Mouse (Mus musculus): ENCODE measurements at regions not wholly inside any gene's neighbourhood (a gene's known extent, or its start where the extent isn't known, plus 50 kb on each side); places are given as distances from the start of the nearest gene placed in this dataset.
"Not testable (repeated sequence)": the region's sequence is repeated elsewhere in the genome, so short reads cannot be mapped to it uniquely, and the experiment has no call there.

DNA sequence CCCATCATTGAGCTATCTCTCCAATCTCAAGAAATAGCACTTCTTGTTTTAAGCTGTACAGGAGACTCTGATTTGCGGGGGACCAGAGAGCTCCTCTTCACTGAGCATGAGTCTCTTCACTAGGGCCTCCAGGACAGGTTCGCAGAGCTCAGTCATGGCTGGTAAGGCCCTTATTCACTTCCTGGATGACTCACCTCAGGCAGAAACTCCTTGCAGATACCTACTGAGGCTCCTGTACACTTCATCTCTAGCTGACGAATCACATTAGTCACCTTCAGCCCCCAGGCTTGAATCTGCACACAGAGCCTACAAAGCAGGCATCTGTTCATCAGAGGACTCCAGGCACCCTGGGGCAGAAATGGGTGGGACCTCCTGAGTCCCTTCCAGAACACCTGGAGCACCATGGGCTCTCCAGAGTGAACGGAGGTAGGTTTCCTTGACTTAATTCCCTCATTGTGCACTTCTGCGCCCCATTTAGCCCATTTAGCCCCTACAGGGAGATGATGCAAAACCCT is 172.8 kb downstream of the Wdr11 start:
- H3K9me3 ChIP-seq (ENCODE audit: control insufficient read depth, low read length), result no peaks in the 10 kb centered on the region
- H3K4me3 ChIP-seq (ENCODE audit: low read depth, low read length), result no peak overlapping the region
- DNase-seq (ENCODE audit: low spot score), result no peak
- H3K9ac ChIP-seq (ENCODE audit: low read depth, low read length), result no peak overlapping the region
- no peak overlapping the region for H3K4me2 ChIP-seq (replicated peaks; ENCODE audit: low read depth, low read length)
- no peaks in the 10 kb centered on the region for H3K36me3 ChIP-seq (ENCODE audit: control insufficient read depth, insufficient read depth, low read length)
- 85% methylated on average over 5 of the region's 5 CpGs for WGBS
- H3K27me3 ChIP-seq (ENCODE audit: control insufficient read depth, insufficient read depth, low read length), result no peaks in the 10 kb centered on the region
- no peak for ATAC-seq (ENCODE audit: low FRiP score)
- H3K27ac ChIP-seq (ENCODE audit: low read depth, low read length), result no peak overlapping the region
- H3K4me1 ChIP-seq (replicated peaks; ENCODE audit: control insufficient read depth, insufficient read depth, low read length), result no peaks in the 10 kb centered on the region

DNA sequence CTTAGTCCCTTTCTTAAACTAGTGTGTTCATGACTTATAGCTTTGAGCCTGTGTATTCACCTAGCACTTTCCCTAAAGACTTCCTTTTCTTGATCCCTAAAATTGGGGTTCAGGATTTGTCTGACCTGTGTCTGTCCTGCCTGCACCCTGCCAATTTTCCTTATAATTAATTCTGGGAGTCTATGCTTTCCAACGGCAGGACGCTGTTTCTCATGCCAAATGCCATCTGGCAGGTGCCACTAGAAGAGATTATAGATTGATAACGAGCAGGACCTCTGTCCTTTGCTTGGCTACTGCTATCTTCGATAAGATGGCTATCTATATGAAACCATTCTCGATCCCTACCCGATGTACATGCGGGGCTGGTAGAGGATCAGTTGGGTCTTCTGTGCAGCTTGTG is 174.0 kb downstream of the Wdr11 start:
- H3K27me3 ChIP-seq (ENCODE audit: control insufficient read depth, insufficient read depth, low read length), result no peaks in the 10 kb centered on the region
- H3K4me1 ChIP-seq (replicated peaks; ENCODE audit: control insufficient read depth, insufficient read depth, low read length), result no peaks in the 10 kb centered on the region
- H3K4me3 ChIP-seq (ENCODE audit: low read depth, low read length), result no peak overlapping the region
- no peak overlapping the region for H3K4me2 ChIP-seq (replicated peaks; ENCODE audit: low read depth, low read length)
- WGBS, result 94% methylated on average over 7 of the region's 7 CpGs
- H3K36me3 ChIP-seq (ENCODE audit: control insufficient read depth, insufficient read depth, low read length), result no peaks in the 10 kb centered on the region
- no peak overlapping the region for H3K27ac ChIP-seq (ENCODE audit: low read depth, low read length)
- H3K9me3 ChIP-seq (ENCODE audit: control insufficient read depth, low read length), result no peaks in the 10 kb centered on the region
- ATAC-seq (ENCODE audit: low FRiP score) (no peak), DNase-seq (ENCODE audit: low spot score) (no peak)
- H3K9ac ChIP-seq (ENCODE audit: low read depth, low read length), result no peak overlapping the region

GRCm38 (mm10) chr7:129766087-129766834 is 174.6 kb downstream of the Wdr11 start:
- ATAC-seq (ENCODE audit: low FRiP score) (no peak), DNase-seq (ENCODE audit: low spot score) (no peak)
- H3K4me2 ChIP-seq (replicated peaks; ENCODE audit: low read depth, low read length), result no peak overlapping the region
- H3K9me3 ChIP-seq (ENCODE audit: control insufficient read depth, low read length), result no peaks in the 10 kb centered on the region
- no peaks in the 10 kb centered on the region for H3K4me1 ChIP-seq (replicated peaks; ENCODE audit: control insufficient read depth, insufficient read depth, low read length)
- WGBS, result 71% methylated on average over 6 of the region's 6 CpGs
- no peak overlapping the region for H3K27ac ChIP-seq (ENCODE audit: low read depth, low read length)
- no peaks in the 10 kb centered on the region for H3K36me3 ChIP-seq (ENCODE audit: control insufficient read depth, insufficient read depth, low read length)
- H3K27me3 ChIP-seq (ENCODE audit: control insufficient read depth, insufficient read depth, low read length), result no peaks in the 10 kb centered on the region
- H3K4me3 ChIP-seq (ENCODE audit: low read depth, low read length), result no peak overlapping the region
- no peak overlapping the region for H3K9ac ChIP-seq (ENCODE audit: low read depth, low read length)

DNA sequence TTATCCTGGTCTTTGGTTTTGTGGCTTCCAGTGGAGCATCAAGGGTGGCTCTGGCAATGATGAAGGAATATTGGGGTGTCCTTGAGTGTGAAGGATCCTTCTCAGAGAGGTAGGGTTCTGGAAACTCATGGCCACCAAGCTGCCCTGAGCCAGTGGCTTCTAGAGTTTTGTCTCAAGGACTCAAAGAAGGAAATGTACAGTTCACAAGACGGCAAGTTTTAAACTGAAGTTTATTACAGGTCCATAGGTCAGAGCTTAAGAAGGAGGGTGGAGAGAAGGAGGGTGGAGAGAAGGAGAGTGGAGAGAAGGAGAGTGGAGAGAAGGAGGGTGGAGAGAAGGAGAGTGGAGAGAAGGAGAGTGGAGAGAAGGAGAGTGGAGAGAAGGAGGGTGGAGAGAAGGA is 178.0 kb downstream of the Wdr11 start:
- WGBS, result 86% methylated on average over 1 of the region's 1 CpGs
- not testable (repeated sequence) for H3K4me3 ChIP-seq (ENCODE audit: low read depth, low read length); H3K27me3 ChIP-seq (ENCODE audit: control insufficient read depth, insufficient read depth, low read length); ATAC-seq (ENCODE audit: low FRiP score); H3K36me3 ChIP-seq (ENCODE audit: control insufficient read depth, insufficient read depth, low read length); H3K9ac ChIP-seq (ENCODE audit: low read depth, low read length); H3K4me1 ChIP-seq (replicated peaks; ENCODE audit: control insufficient read depth, insufficient read depth, low read length); H3K27ac ChIP-seq (ENCODE audit: low read depth, low read length); H3K4me2 ChIP-seq (replicated peaks; ENCODE audit: low read depth, low read length); DNase-seq (ENCODE audit: low spot score); H3K9me3 ChIP-seq (ENCODE audit: control insufficient read depth, low read length)

DNA sequence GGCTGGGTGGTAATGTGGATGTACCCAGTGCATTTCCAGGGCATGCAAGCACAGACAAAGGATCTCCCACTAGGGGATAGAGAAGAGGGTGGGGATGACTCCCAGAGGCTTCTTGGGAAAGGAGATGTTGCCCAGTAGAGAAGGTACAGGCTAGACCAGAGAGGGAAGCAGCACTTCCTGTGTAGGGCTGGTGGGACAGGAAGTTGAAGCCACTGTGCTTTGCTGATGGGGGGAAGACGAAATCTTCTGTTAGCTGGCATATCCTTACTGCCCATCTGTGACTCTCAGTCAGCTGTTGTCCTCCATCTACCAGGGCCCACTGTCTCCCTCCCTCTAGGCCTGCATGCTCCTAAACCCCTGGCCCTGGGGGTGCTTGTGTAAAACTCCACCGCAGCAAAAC is 180.2 kb downstream of the Wdr11 start:
- H3K27me3 ChIP-seq (ENCODE audit: control insufficient read depth, insufficient read depth, low read length), result peaks cover 2% of the 10 kb centered on the region; the same call in 1 of the 2 replicates
- no peak overlapping the region for H3K4me2 ChIP-seq (replicated peaks; ENCODE audit: low read depth, low read length)
- H3K9ac ChIP-seq (ENCODE audit: low read depth, low read length), result no peak overlapping the region
- H3K9me3 ChIP-seq (ENCODE audit: control insufficient read depth, low read length), result no peaks in the 10 kb centered on the region
- 73% methylated on average over 2 of the region's 2 CpGs for WGBS
- 0 out of 2 replicates have a peak, but pooled peaks cover 4% of the 10 kb centered on the region for H3K4me1 ChIP-seq (replicated peaks; ENCODE audit: control insufficient read depth, insufficient read depth, low read length)
- no peak for ATAC-seq (ENCODE audit: low FRiP score)
- no peaks in the 10 kb centered on the region for H3K36me3 ChIP-seq (ENCODE audit: control insufficient read depth, insufficient read depth, low read length)
- H3K4me3 ChIP-seq (ENCODE audit: low read depth, low read length), result no peak overlapping the region
- no peak overlapping the region for H3K27ac ChIP-seq (ENCODE audit: low read depth, low read length)
- no peak for DNase-seq (ENCODE audit: low spot score)

DNA sequence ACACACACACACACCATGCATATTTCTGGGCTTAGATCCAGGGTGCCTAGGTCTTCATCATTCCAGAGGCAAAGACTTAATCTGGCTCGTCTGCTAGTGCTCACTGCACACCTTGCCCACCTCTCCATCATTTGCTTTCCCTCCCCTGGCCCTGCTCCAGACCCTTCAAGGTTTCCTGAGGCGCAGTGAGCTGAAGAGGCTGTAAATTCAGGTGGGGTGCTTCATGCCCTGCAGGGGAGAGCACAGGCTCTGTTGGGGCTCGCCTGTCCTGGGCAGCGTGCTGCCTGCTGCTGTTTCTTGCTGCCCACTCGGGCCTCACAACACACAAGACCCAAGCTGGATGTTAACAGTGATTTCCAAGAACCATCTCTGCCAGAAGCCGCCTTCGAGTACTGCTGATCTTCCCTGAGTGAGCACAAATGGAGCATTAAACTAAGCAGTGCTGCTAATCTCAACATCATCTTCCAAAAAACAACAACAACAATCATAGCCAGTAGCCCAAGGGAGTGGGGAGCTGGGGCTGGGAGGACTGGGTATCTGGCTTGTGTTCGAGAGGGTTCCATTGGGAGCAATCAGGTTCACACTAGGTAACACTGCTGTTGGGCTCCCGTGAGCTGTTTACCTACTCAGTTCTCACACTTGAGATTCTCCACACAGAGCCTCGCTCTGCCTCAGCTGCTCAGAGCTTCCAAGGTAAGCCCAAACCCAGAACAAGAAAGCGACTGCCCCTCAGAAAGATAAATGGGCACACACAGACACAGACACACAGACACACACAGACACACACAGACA is 181.1 kb downstream of the Wdr11 start:
- no peak overlapping the region for H3K4me3 ChIP-seq (ENCODE audit: low read depth, low read length)
- H3K27me3 ChIP-seq (ENCODE audit: control insufficient read depth, insufficient read depth, low read length), result peaks cover 2% of the 10 kb centered on the region; the same call in 1 of the 2 replicates
- no peaks in the 10 kb centered on the region for H3K36me3 ChIP-seq (ENCODE audit: control insufficient read depth, insufficient read depth, low read length)
- 80% methylated on average over 11 of the region's 11 CpGs for WGBS
- H3K4me2 ChIP-seq (replicated peaks; ENCODE audit: low read depth, low read length), result no peak overlapping the region
- no peaks in the 10 kb centered on the region for H3K9me3 ChIP-seq (ENCODE audit: control insufficient read depth, low read length)
- H3K9ac ChIP-seq (ENCODE audit: low read depth, low read length), result no peak overlapping the region
- DNase-seq (ENCODE audit: low spot score) (no peak), ATAC-seq (ENCODE audit: low FRiP score) (no peak)
- no peak overlapping the region for H3K27ac ChIP-seq (ENCODE audit: low read depth, low read length)
- 0 out of 2 replicates have a peak, but pooled peaks cover 4% of the 10 kb centered on the region for H3K4me1 ChIP-seq (replicated peaks; ENCODE audit: control insufficient read depth, insufficient read depth, low read length)

- ATAC-seq (ENCODE audit: low FRiP score) (no peak), DNase-seq (ENCODE audit: low spot score) (peak; percentile 39)
- Histone ChIP-seq H3K4me2 (replicated peaks; ENCODE audit: low read depth, low read length) (peak overlapping the region; percentile 4; the same call in 1 of the 2 replicates), H3K27me3 (ENCODE audit: control insufficient read depth, insufficient read depth, low read length) (peaks cover 2% of the 10 kb centered on the region; the same call in 1 of the 2 replicates), H3K9me3 (ENCODE audit: control insufficient read depth, low read length) (no peaks in the 10 kb centered on the region), H3K4me1 (replicated peaks; ENCODE audit: control insufficient read depth, insufficient read depth, low read length) (peaks cover 12% of the 10 kb centered on the region; the same call in 1 of the 2 replicates), H3K4me3 (ENCODE audit: low read depth, low read length) (no peak overlapping the region), H3K27ac (ENCODE audit: low read depth, low read length) (no peak overlapping the region), H3K9ac (ENCODE audit: low read depth, low read length) (no peak overlapping the region), H3K36me3 (ENCODE audit: control insufficient read depth, insufficient read depth, low read length) (no peaks in the 10 kb centered on the region)
- WGBS, result 3% methylated on average over 17 of the region's 17 CpGs
These were observed 182.7 kb downstream of the Wdr11 start for GRCm38 (mm10) chr7:129774261-129774861.

- Histone ChIP-seq H3K36me3 (ENCODE audit: control insufficient read depth, insufficient read depth, low read length) (no peaks in the 10 kb centered on the region), H3K9ac (ENCODE audit: low read depth, low read length) (no peak overlapping the region), H3K9me3 (ENCODE audit: control insufficient read depth, low read length) (no peaks in the 10 kb centered on the region), H3K4me1 (replicated peaks; ENCODE audit: control insufficient read depth, insufficient read depth, low read length) (peaks cover 12% of the 10 kb centered on the region; the same call in 1 of the 2 replicates), H3K27me3 (ENCODE audit: control insufficient read depth, insufficient read depth, low read length) (peaks cover 2% of the 10 kb centered on the region; the same call in 1 of the 2 replicates), H3K4me2 (replicated peaks; ENCODE audit: low read depth, low read length) (no peak overlapping the region), H3K27ac (ENCODE audit: low read depth, low read length) (no peak overlapping the region), H3K4me3 (ENCODE audit: low read depth, low read length) (no peak overlapping the region)
- ATAC-seq (ENCODE audit: low FRiP score), result no peak
- DNase-seq (ENCODE audit: low spot score), result no peak
- 63% methylated on average over 11 of the region's 11 CpGs for WGBS
These were observed 183.5 kb downstream of the Wdr11 start for GRCm38 (mm10) chr7:129775189-129775588.
